Mouse (Mus musculus) thymus, postnatal 10 days (tissue): ENCODE measurements around the gene Mesd.
A peak's percentile ranks its signal among the peaks of the same experiment; 100 is the strongest.
"Not testable (repeated sequence)": the region's sequence is repeated elsewhere in the genome, so short reads cannot be mapped to it uniquely, and the experiment has no call there.

Source experiments
- DNase-seq, 2 experiments: peaks; one replicate each; pipeline ENCODE4 v3.0.0; 2021; ENCODE audit warnings: low spot score in 2 of 2

Gene Mesd

GRCm38 (mm10) chr7:83878676-83879448 is 5.4 kb upstream of the Mesd start:
- no peak for DNase-seq

- peak in 1 of 2 experiments; percentile 3 for DNase-seq
Observed at GRCm38 (mm10) chr7:83882150-83882632, 2.1 kb upstream of the Mesd start.

- peak; percentile 24 to 27 for DNase-seq
Observed at GRCm38 (mm10) chr7:83882633-83883275, 1.5 kb upstream of the Mesd start.

GRCm38 (mm10) chr7:83883276-83884020 is 818 bp upstream of the Mesd start:
- DNase-seq, result peak; percentile 18 to 20

GRCm38 (mm10) chr7:83884921-83885532 is 761 bp downstream of the Mesd start:
- DNase-seq, result no peak

GRCm38 (mm10) chr7:83885835-83886234 is 1.6 kb downstream of the Mesd start:
- DNase-seq, result no peak

- DNase-seq, result no peak
Observed at GRCm38 (mm10) chr7:83886366-83887129, 2.3 kb downstream of the Mesd start.

GRCm38 (mm10) chr7:83889383-83889782 is 5.1 kb downstream of the Mesd start:
- no peak for DNase-seq

- DNase-seq, result not testable (repeated sequence)
Observed at GRCm38 (mm10) chr7:83889946-83890345, 5.7 kb downstream of the Mesd start.

GRCm38 (mm10) chr7:83891433-83892332 is 7.4 kb downstream of the Mesd start:
- peak; percentile 98 for DNase-seq

GRCm38 (mm10) chr7:83892333-83892669 is 8.0 kb downstream of the Mesd start:
- DNase-seq, result no peak

GRCm38 (mm10) chr7:83894348-83894747 is 10.1 kb downstream of the Mesd start:
- DNase-seq, result no peak

- DNase-seq, result no peak
Observed at GRCm38 (mm10) chr7:83896077-83896740, 11.9 kb downstream of the Mesd start.

- DNase-seq, result no peak
Observed at GRCm38 (mm10) chr7:83898267-83898666, 14.0 kb downstream of the Mesd start.

- no peak for DNase-seq
Observed at GRCm38 (mm10) chr7:83900519-83900918, 16.3 kb downstream of the Mesd start.

- no peak for DNase-seq
Observed at GRCm38 (mm10) chr7:83901425-83901824, 17.2 kb downstream of the Mesd start.

GRCm38 (mm10) chr7:83902296-83903145 is 18.3 kb downstream of the Mesd start:
- no peak for DNase-seq

- DNase-seq, result no peak
Observed at GRCm38 (mm10) chr7:83904831-83905230, 20.6 kb downstream of the Mesd start.

- peak in 1 of 2 experiments; percentile 12 for DNase-seq
Observed at GRCm38 (mm10) chr7:83911909-83912308, 27.6 kb downstream of the Mesd start.
